Mouse (Mus musculus) megakaryocyte, embryonic 14.5 days (primary cell): ENCODE results near the gene Nrbf2.

Source experiments
- FLI1 ChIP-seq: IDR thresholded peaks from 2 replicates; pipeline ENCODE4 v1.6.1; 2012; ENCODE audit warnings: low read length, inconsistent platforms, mixed read lengths
- GATA1 ChIP-seq: IDR thresholded peaks from 3 replicates; pipeline ENCODE4 v1.6.1; 2012; ENCODE audit warnings: mixed read lengths, low read length, inconsistent platforms, borderline replicate concordance

GRCm38 (mm10) chr10:67252353-67252752 lies 32.8 kb downstream of the Nrbf2 start:
- no peak for TF ChIP-seq GATA1
- TF ChIP-seq FLI1 = no peak
